Mouse (Mus musculus): ENCODE results near the gene Tasp1. TPM values are rescaled to one million over a fixed set of nuclear protein-coding genes. Genes with fewer than 3 reads are reported as not detected.

Gene Tasp1
- polyA plus RNA-seq (2015; fragmentation: Nextera tagmentation; extraction: Ambion mirVana): 19.9 and 20.5 TPM in 2 replicates

- Histone ChIP-seq H3K4me2 (peak within 1 kb of the TSS; percentile 77), H3K9me3 (no peaks in the 10 kb centered on the region), H3K9ac (peak within 1 kb of the TSS; percentile 79), H3K27me3 (no peaks in the 10 kb centered on the region), H3K4me1 (replicated peaks) (peaks cover 17% of the 10 kb centered on the region), H3K4me3 (peak within 1 kb of the TSS; percentile 78), H3K36me3 (no peaks in the 10 kb centered on the region), H3K27ac (replicated peaks) (peak within 1 kb of the TSS; percentile 93)
- peak; percentile 100 for ATAC-seq (ENCODE audit: low FRiP score, low read depth)
- under 1% methylated on average over 68 of the region's 68 CpGs for WGBS
Measured at GRCm38 (mm10) chr2:140066353-140067314, at the start of gene Tasp1. Gene Tasp1 (minus strand): TSS chr2:140066805.

GRCm38 (mm10) chr2:140113851-140114250, 47.2 kb upstream of the Tasp1 start:
- no peak overlapping the region for H3K27ac ChIP-seq (replicated peaks)
- no peaks in the 10 kb centered on the region for H3K4me1 ChIP-seq (replicated peaks)
- H3K4me3 ChIP-seq: no peak overlapping the region
- no peak overlapping the region for H3K9ac ChIP-seq
- 91% methylated on average over 8 of the region's 8 CpGs for WGBS
- no peaks in the 10 kb centered on the region for H3K9me3 ChIP-seq
- no peaks in the 10 kb centered on the region for H3K36me3 ChIP-seq
- no peak overlapping the region for H3K4me2 ChIP-seq
- H3K27me3 ChIP-seq: no peaks in the 10 kb centered on the region
- no peak for ATAC-seq (ENCODE audit: low FRiP score, low read depth)

GRCm38 (mm10) chr2:140108945-140109344, 42.3 kb upstream of the Tasp1 start:
- ATAC-seq (ENCODE audit: low FRiP score, low read depth): no peak

GRCm38 (mm10) chr2:140107641-140108040, 41.0 kb upstream of the Tasp1 start:
- no peaks in the 10 kb centered on the region for H3K4me1 ChIP-seq (replicated peaks)
- no peak for ATAC-seq (ENCODE audit: low FRiP score, low read depth)
- no peak overlapping the region for H3K4me3 ChIP-seq
- 92% methylated on average over 4 of the region's 4 CpGs for WGBS
- H3K9ac ChIP-seq: no peak overlapping the region
- no peaks in the 10 kb centered on the region for H3K27me3 ChIP-seq
- no peak overlapping the region for H3K4me2 ChIP-seq
- H3K27ac ChIP-seq (replicated peaks): no peak overlapping the region
- H3K36me3 ChIP-seq: no peaks in the 10 kb centered on the region
- no peaks in the 10 kb centered on the region for H3K9me3 ChIP-seq

More at GRCm38 (mm10) chr2:140108945-140109344, 42.3 kb upstream of the Tasp1 start:
- H3K9me3 ChIP-seq: no peaks in the 10 kb centered on the region
- H3K9ac ChIP-seq: no peak overlapping the region
- WGBS: 30% methylated on average over 1 of the region's 1 CpGs
- H3K27ac ChIP-seq (replicated peaks): no peak overlapping the region
- no peaks in the 10 kb centered on the region for H3K36me3 ChIP-seq
- H3K27me3 ChIP-seq: no peaks in the 10 kb centered on the region
- H3K4me3 ChIP-seq: no peak overlapping the region
- H3K4me1 ChIP-seq (replicated peaks): no peaks in the 10 kb centered on the region
- H3K4me2 ChIP-seq: no peak overlapping the region

GRCm38 (mm10) chr2:140104951-140105350, 38.3 kb upstream of the Tasp1 start:
- H3K9ac ChIP-seq: no peak overlapping the region
- no peak overlapping the region for H3K4me3 ChIP-seq
- H3K4me1 ChIP-seq (replicated peaks): no peaks in the 10 kb centered on the region
- no peak for ATAC-seq (ENCODE audit: low FRiP score, low read depth)
- H3K27ac ChIP-seq (replicated peaks): no peak overlapping the region
- H3K27me3 ChIP-seq: no peaks in the 10 kb centered on the region
- H3K4me2 ChIP-seq: no peak overlapping the region
- H3K36me3 ChIP-seq: no peaks in the 10 kb centered on the region
- 79% methylated on average over 3 of the region's 3 CpGs for WGBS
- no peaks in the 10 kb centered on the region for H3K9me3 ChIP-seq

- no peak overlapping the region for H3K4me2 ChIP-seq
- no peaks in the 10 kb centered on the region for H3K36me3 ChIP-seq
- H3K9ac ChIP-seq: no peak overlapping the region
- WGBS: 86% methylated on average over 3 of the region's 3 CpGs
- no peaks in the 10 kb centered on the region for H3K9me3 ChIP-seq
- no peak overlapping the region for H3K4me3 ChIP-seq
- H3K27me3 ChIP-seq: no peaks in the 10 kb centered on the region
- no peaks in the 10 kb centered on the region for H3K4me1 ChIP-seq (replicated peaks)
- ATAC-seq (ENCODE audit: low FRiP score, low read depth): no peak
- no peak overlapping the region for H3K27ac ChIP-seq (replicated peaks)
Measured at GRCm38 (mm10) chr2:140100551-140101474, 34.2 kb upstream of the Tasp1 start.

- WGBS: 86% methylated on average over 3 of the region's 3 CpGs
- no peak overlapping the region for H3K9ac ChIP-seq
- no peaks in the 10 kb centered on the region for H3K4me1 ChIP-seq (replicated peaks)
- no peak overlapping the region for H3K4me2 ChIP-seq
- no peak for ATAC-seq (ENCODE audit: low FRiP score, low read depth)
- H3K4me3 ChIP-seq: no peak overlapping the region
- H3K9me3 ChIP-seq: no peaks in the 10 kb centered on the region
- H3K27me3 ChIP-seq: no peaks in the 10 kb centered on the region
- no peaks in the 10 kb centered on the region for H3K36me3 ChIP-seq
- no peak overlapping the region for H3K27ac ChIP-seq (replicated peaks)
Measured at GRCm38 (mm10) chr2:140099971-140100370, 33.4 kb upstream of the Tasp1 start.

GRCm38 (mm10) chr2:140097131-140097591, 30.6 kb upstream of the Tasp1 start:
- no peak for ATAC-seq (ENCODE audit: low FRiP score, low read depth)
- WGBS: 66% methylated on average over 3 of the region's 3 CpGs
- H3K9ac ChIP-seq: no peak overlapping the region
- no peak overlapping the region for H3K4me3 ChIP-seq
- H3K27ac ChIP-seq (replicated peaks): no peak overlapping the region
- H3K27me3 ChIP-seq: no peaks in the 10 kb centered on the region
- no peaks in the 10 kb centered on the region for H3K4me1 ChIP-seq (replicated peaks)
- no peaks in the 10 kb centered on the region for H3K36me3 ChIP-seq
- H3K4me2 ChIP-seq: no peak overlapping the region
- H3K9me3 ChIP-seq: no peaks in the 10 kb centered on the region

- no peaks in the 10 kb centered on the region for H3K36me3 ChIP-seq
- ATAC-seq (ENCODE audit: low FRiP score, low read depth): no peak
- 95% methylated on average over 5 of the region's 5 CpGs for WGBS
- H3K9ac ChIP-seq: no peak overlapping the region
- no peak overlapping the region for H3K4me2 ChIP-seq
- no peak overlapping the region for H3K27ac ChIP-seq (replicated peaks)
- no peaks in the 10 kb centered on the region for H3K9me3 ChIP-seq
- H3K4me3 ChIP-seq: no peak overlapping the region
- no peaks in the 10 kb centered on the region for H3K4me1 ChIP-seq (replicated peaks)
- no peaks in the 10 kb centered on the region for H3K27me3 ChIP-seq
Measured at GRCm38 (mm10) chr2:140096034-140096433, 29.4 kb upstream of the Tasp1 start.

GRCm38 (mm10) chr2:140093433-140093832, 26.8 kb upstream of the Tasp1 start:
- Histone ChIP-seq H3K27me3 (no peaks in the 10 kb centered on the region), H3K27ac (replicated peaks) (no peak overlapping the region), H3K36me3 (no peaks in the 10 kb centered on the region), H3K4me1 (replicated peaks) (no peaks in the 10 kb centered on the region), H3K9ac (no peak overlapping the region), H3K4me2 (no peak overlapping the region), H3K4me3 (no peak overlapping the region), H3K9me3 (no peaks in the 10 kb centered on the region)
- no peak for ATAC-seq (ENCODE audit: low FRiP score, low read depth)
- WGBS: 87% methylated on average over 5 of the region's 5 CpGs

GRCm38 (mm10) chr2:140084245-140084644, 17.6 kb upstream of the Tasp1 start:
- Histone ChIP-seq H3K36me3 (no peaks in the 10 kb centered on the region), H3K9me3 (no peaks in the 10 kb centered on the region), H3K27me3 (no peaks in the 10 kb centered on the region), H3K4me1 (replicated peaks) (no peaks in the 10 kb centered on the region), H3K4me2 (no peak overlapping the region), H3K4me3 (no peak overlapping the region), H3K27ac (replicated peaks) (no peak overlapping the region), H3K9ac (no peak overlapping the region)
- 96% methylated on average over 7 of the region's 7 CpGs for WGBS
- ATAC-seq (ENCODE audit: low FRiP score, low read depth): no peak

Measured in hindbrain, embryonic 15.5 days (tissue).